ENCODE assay signal across 11 mouse cellular contexts in the genomic region with DNA sequence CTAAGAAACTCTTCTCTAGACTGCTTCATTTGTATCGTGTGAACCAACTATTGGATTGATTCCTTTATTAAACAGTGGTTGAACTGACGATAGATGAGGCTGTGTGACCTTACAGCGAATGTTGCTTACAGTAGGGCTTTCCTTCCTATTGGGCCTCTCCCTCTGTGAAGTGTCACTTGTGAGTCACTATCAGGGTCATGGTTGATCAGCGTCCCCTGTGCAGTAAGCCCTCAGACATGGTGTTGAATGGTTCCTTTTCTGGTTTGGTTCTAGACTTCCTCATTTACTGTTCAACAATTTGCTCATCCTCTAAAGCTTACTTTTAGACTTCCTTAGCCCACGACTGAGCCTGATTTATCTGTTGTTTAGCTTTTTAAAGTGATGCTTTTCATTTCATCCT. TPM values are rescaled to one million over a fixed set of nuclear protein-coding genes. Genes with fewer than 3 reads are reported as not detected.
DNase-seq lines count a peak whose midpoint lies in the region; ATAC-seq and TF ChIP-seq lines count a peak whose summit lies in the region.
"Had no signal": no experiment of that assay in that cellular context is flagged by ENCODE, and none has a peak within 500 bp of the region (broad histone marks: within the 10 kb centered on the region; RNA-seq: fewer than 3 reads in every experiment).

No protein-coding gene starts in this region.

- no peak overlapping the region for H3K4me3 ChIP-seq in kidney, adult 2 months (ENCODE audit: insufficient read depth, low read depth, low read length)
- no peak overlapping the region for H3K4me3 ChIP-seq in forebrain, postnatal 0 days (ENCODE audit: low read depth, low read length)
- H3K4me3 ChIP-seq: limb, embryonic 10.5 days had no signal

- 71% methylated on average over 5 of the region's 5 CpGs for WGBS in kidney, adult 2 months
- 90% methylated on average over 5 of the region's 5 CpGs for WGBS in forebrain, postnatal 0 days

- no peaks in the 10 kb centered on the region for H3K27me3 ChIP-seq in kidney, adult 2 months (replicated peaks; ENCODE audit: control insufficient read depth, insufficient read depth, low read length)
- H3K27me3 ChIP-seq in forebrain, postnatal 0 days (ENCODE audit: insufficient read depth, low read length) = no peaks in the 10 kb centered on the region

- ATAC-seq in CD4-positive, CD25-positive, alpha-beta regulatory T cell, adult 4 months = peak; percentile 46
- peak; percentile 83 to 91 for ATAC-seq in hematopoietic stem cell, adult 5-6 weeks (replicated peaks in 1 of 2; ENCODE audit: insufficient read depth in 1 of 2, low FRiP score in 2 of 2, low TSS enrichment in 1 of 2, low read depth in 1 of 2, poor library complexity in 2 of 2, severe bottlenecking in 2 of 2)
- no peak for ATAC-seq in forebrain, postnatal 0 days
- ATAC-seq: intestine, postnatal 0 days had no signal

- no peak overlapping the region for H3K9ac ChIP-seq in forebrain, postnatal 0 days

- H3K4me2 ChIP-seq in forebrain, postnatal 0 days (ENCODE audit: low read depth) = no peak overlapping the region

- H3K4me1 ChIP-seq in kidney, adult 2 months (ENCODE audit: control insufficient read depth, insufficient read depth, low read length) = 0 out of 2 replicates have a peak, but pooled peaks cover 5% of the 10 kb centered on the region
- H3K4me1 ChIP-seq in forebrain, postnatal 0 days (ENCODE audit: insufficient read depth) = no peaks in the 10 kb centered on the region; the same call in 1 of the 2 replicates

- no peak for TF ChIP-seq CTCF in kidney, adult 2 months (conservative IDR thresholded peaks at IDR 0.05; ENCODE audit: insufficient read depth, insufficient read length, low read depth, low read length)
- TF ChIP-seq CTCF in forebrain, postnatal 0 days (IDR thresholded peaks at IDR 0.05; ENCODE audit: low read depth) = no peak

- no peak overlapping the region for H3K27ac ChIP-seq in kidney, adult 2 months (ENCODE audit: insufficient read depth, low read depth, low read length)
- no peak overlapping the region for H3K27ac ChIP-seq in forebrain, postnatal 0 days (ENCODE audit: low read depth, low read length)
- H3K27ac ChIP-seq: limb, embryonic 10.5 days had no signal

- no peaks in the 10 kb centered on the region for H3K36me3 ChIP-seq in kidney, adult 2 months (ENCODE audit: control insufficient read depth, insufficient read depth, low read length)
- no peaks in the 10 kb centered on the region for H3K36me3 ChIP-seq in forebrain, postnatal 0 days (ENCODE audit: insufficient read depth)
- H3K36me3 ChIP-seq: limb, embryonic 10.5 days had no signal

- no peaks in the 10 kb centered on the region for H3K9me3 ChIP-seq in forebrain, postnatal 0 days (ENCODE audit: low read length)
- H3K9me3 ChIP-seq: limb, embryonic 10.5 days had no signal

- peak; percentile 11 for DNase-seq in kidney, adult 2 months
- no peak for DNase-seq in kidney, postnatal 14 days
- DNase-seq in natural killer cell, adult 2 months (ENCODE audit: low spot score in 2 of 2) = peak; percentile 36 to 76
- no peak for DNase-seq in forebrain, postnatal 0 days
- DNase-seq in MN1 (ENCODE audit: low spot score) = no peak
- DNase-seq: gastrocnemius, postnatal 14 days; heart, postnatal 14 days had no signal

- TF ChIP-seq POLR2A in kidney, adult 2 months (IDR thresholded peaks at IDR 0.05; ENCODE audit: low read depth, low read length) = no peak

RNA-seq across cellular contexts. Expression of a gene that starts 7.1 kb away (rescaled TPM):
- polyA plus RNA-seq in kidney, adult 2 months (2012; rRNA removed) = 22.9 and 28.8 TPM in 2 replicates
- polyA plus RNA-seq in CD4-positive, CD25-positive, alpha-beta regulatory T cell, adult 4 months (2017; shearing (Covaris generic)) = 10 to 100 TPM; 19.1 to 20.1 TPM
- 52.8 and 58.3 TPM in 2 replicates for total RNA-seq in hematopoietic stem cell, adult 5-6 weeks (2017)
- 40.3 and 49.4 TPM in 2 replicates for total RNA-seq in forebrain, postnatal 0 days (2014; rRNA removed)
- polyA plus RNA-seq in forebrain, postnatal 0 days (2015; fragmentation: Nextera tagmentation; extraction: Ambion mirVana) = 13.2 and 19.3 TPM in 2 replicates

RNA-seq across cellular contexts. Expression of a gene that starts 59.0 kb away (rescaled TPM):
- 9.8 and 11.9 TPM in 2 replicates for polyA plus RNA-seq in kidney, adult 2 months (2012; rRNA removed)
- 1 to 10 TPM; 3.9 to 6.1 TPM for polyA plus RNA-seq in CD4-positive, CD25-positive, alpha-beta regulatory T cell, adult 4 months (2017; shearing (Covaris generic))
- total RNA-seq in hematopoietic stem cell, adult 5-6 weeks (2017) = 64.8 and 86.1 TPM in 2 replicates
- 106 and 159 TPM in 2 replicates for total RNA-seq in forebrain, postnatal 0 days (2014; rRNA removed)
- polyA plus RNA-seq in forebrain, postnatal 0 days (2015; fragmentation: Nextera tagmentation; extraction: Ambion mirVana) = 64.2 and 66.5 TPM in 2 replicates

Comparison
In these comparisons a context has a peak if more than half of its experiments do, and no peak if none do; other contexts are left out.
1. DNase-seq: peak in kidney, adult 2 months (single experiment) and natural killer cell, adult 2 months (2 of 2); none in kidney, postnatal 14 days (single experiment), forebrain, postnatal 0 days (single experiment) and MN1 (single experiment).